Mouse (Mus musculus) MEL (cell line): ENCODE data around the gene Xrcc1.

Experiments
- BHLHE40 ChIP-seq: IDR thresholded peaks from 2 replicates; pipeline ENCODE4 v1.6.1; 2012; ENCODE audit warnings: low read depth, mild to moderate bottlenecking, inconsistent platforms, low read length, improper control_type of control experiment, borderline replicate concordance
- CTCF ChIP-seq, 3 experiments: IDR thresholded peaks in 2 of 3; conservative IDR thresholded peaks in 1 of 3; 2 replicates each; pipeline ENCODE4 v1.5.1; 2011 to 2012; ENCODE audit warnings: low read length in 3 of 3, low read depth in 2 of 3, mild to moderate bottlenecking in 2 of 3, improper control_type of control experiment in 1 of 3, inconsistent platforms in 1 of 3, mixed read lengths in 1 of 3, moderate library complexity in 1 of 3; ENCODE audit not compliant: control insufficient read depth in 1 of 3, insufficient read depth in 1 of 3, poor library complexity in 1 of 3, severe bottlenecking in 1 of 3
- ELF1 ChIP-seq: IDR thresholded peaks from 2 replicates; pipeline ENCODE4 v1.6.1; 2014; ENCODE audit warnings: low read depth, mild to moderate bottlenecking, inconsistent platforms, low read length, improper control_type of control experiment, moderate library complexity
- MAFK ChIP-seq: IDR thresholded peaks from 2 replicates; pipeline ENCODE4 v1.6.1; 2011; ENCODE audit warnings: low read depth, mild to moderate bottlenecking, low read length, improper control_type of control experiment, borderline replicate concordance
- MAX ChIP-seq: IDR thresholded peaks from 2 replicates; pipeline ENCODE4 v1.6.1; 2011; ENCODE audit warnings: low read length, improper control_type of control experiment
- MYC ChIP-seq: IDR thresholded peaks from 2 replicates; pipeline ENCODE4 v1.6.1; 2011; ENCODE audit warnings: low read depth, mild to moderate bottlenecking, low read length, improper control_type of control experiment, moderate library complexity
- NELFE ChIP-seq: IDR thresholded peaks from 2 replicates; pipeline ENCODE4 v1.6.1; 2011; ENCODE audit warnings: low read depth, low read length, improper control_type of control experiment
- POLR2A ChIP-seq, 2 experiments: IDR thresholded peaks; 2 replicates each; pipeline ENCODE4 v1.6.1; 2011 to 2012; ENCODE audit warnings: low read length in 2 of 2, mild to moderate bottlenecking in 2 of 2, control low read depth in 1 of 2, improper control_type of control experiment in 1 of 2, low read depth in 1 of 2, moderate library complexity in 1 of 2; ENCODE audit not compliant: control insufficient read depth in 1 of 2, insufficient read depth in 1 of 2, poor library complexity in 1 of 2
- POLR2AphosphoS2 ChIP-seq: IDR thresholded peaks from 2 replicates; pipeline ENCODE4 v1.6.1; 2011; ENCODE audit warnings: low read length, improper control_type of control experiment
- USF1 ChIP-seq: IDR thresholded peaks from 2 replicates; pipeline ENCODE4 v1.6.1; 2014; ENCODE audit warnings: low read depth, mild to moderate bottlenecking, inconsistent platforms, low read length, improper control_type of control experiment, moderate library complexity

DNA sequence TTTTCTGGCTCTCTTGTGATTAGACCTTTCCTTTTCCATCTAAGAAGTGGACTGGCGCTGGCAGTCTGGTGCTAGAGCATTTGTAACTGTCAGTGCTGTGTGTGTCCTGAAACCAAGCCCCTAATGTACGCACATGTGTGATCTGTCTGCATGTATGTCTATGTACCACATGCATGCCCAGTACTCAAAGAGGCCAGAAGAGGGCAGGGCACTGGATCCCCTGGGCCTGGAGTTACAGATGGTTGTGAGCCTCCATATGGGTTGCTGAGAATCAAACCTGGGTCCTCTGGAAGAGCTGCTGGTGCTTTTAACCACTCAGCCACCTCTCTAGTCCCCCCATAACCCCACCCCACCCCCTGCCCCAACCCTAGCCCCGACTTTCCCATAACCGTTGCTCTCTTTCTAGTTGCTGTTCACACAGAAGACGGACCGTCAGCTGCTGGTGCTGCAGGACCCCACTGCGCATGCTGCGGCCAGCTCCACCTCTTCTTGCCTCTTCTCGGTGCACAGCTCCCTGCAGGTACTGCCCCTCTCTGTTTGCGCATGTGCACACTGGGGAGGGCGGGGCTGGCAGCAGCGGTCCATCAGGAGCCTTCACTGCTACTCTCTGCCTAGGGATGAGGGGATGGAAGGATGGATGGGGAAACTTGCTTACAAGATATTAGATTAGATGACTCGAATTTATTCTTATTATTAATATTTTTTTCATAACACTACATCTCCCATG, 73.7 kb downstream of the Xrcc1 start:
- no peak for TF ChIP-seq ELF1
- no peak for TF ChIP-seq MYC
- TF ChIP-seq POLR2AphosphoS2 = no peak
- no peak for TF ChIP-seq USF1
- TF ChIP-seq POLR2A (IDR thresholded peaks at IDR 0.05; ENCODE audit: control insufficient read depth in 1 of 2, insufficient read depth in 1 of 2, low read depth in 1 of 2, low read length in 2 of 2, poor library complexity in 1 of 2) = no peak
- no peak for TF ChIP-seq NELFE
- no peak for TF ChIP-seq MAFK
- TF ChIP-seq CTCF (IDR thresholded peaks at IDR 0.05 in 2 of 3, conservative IDR thresholded peaks at IDR 0.05 in 1 of 3; ENCODE audit: control insufficient read depth in 1 of 3, insufficient read depth in 1 of 3, low read depth in 2 of 3, low read length in 3 of 3, poor library complexity in 1 of 3, severe bottlenecking in 1 of 3) = peak; percentile 20 to 27 (median 22); a peak in 2 of 6 replicates
- no peak for TF ChIP-seq BHLHE40
- TF ChIP-seq MAX = no peak
